Mouse (Mus musculus) gastrocnemius, postnatal 36 days (tissue): ENCODE data around the gene Sema6d. TPM values are rescaled to one million over a fixed set of nuclear protein-coding genes. Genes with fewer than 3 reads are reported as not detected.
"Not testable (repeated sequence)": the region's sequence is repeated elsewhere in the genome, so short reads cannot be mapped to it uniquely, and the experiment has no call there.

Experiments
- DNase-seq, 2 experiments: peaks; one replicate each; pipeline ENCODE4 v3.0.0; 2022
- intact Hi-C: fragments of 180-260 bp; cut with DNase I; formaldehyde crosslinking; loops from one replicate; pipeline ENCODE4 v1.15.1; 2025
- total RNA-seq, 2 experiments: library from RNA; stranded (reverse); gene quantifications; 2 replicates each; pipeline ENCODE4 v1.2.3; 2021

Sema6d gene
- total RNA-seq, 2 experiments from 2014 or later: 3.8 to 6.6 TPM

DNA sequence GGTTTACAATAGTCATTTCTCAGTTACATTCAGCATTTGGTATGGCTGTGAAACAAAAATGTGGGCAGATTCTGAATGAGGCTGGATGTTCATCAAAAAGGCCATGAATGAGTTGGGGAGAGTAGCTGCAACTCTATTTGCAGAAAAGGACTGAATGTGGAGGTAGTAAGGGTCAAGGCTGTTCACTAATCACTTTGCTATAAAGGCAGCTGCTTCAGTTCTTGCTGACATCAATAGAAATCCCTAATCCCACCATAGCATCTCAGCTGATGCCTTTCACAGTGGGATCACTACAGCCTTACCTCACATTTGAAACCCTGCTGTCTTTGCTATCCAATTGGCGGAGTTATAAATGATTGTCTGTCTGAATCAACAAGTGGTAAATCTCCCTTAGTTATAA, 187.7 kb downstream of the Sema6d start:
- intact Hi-C loops: no loop called here
- no peak for DNase-seq

DNA sequence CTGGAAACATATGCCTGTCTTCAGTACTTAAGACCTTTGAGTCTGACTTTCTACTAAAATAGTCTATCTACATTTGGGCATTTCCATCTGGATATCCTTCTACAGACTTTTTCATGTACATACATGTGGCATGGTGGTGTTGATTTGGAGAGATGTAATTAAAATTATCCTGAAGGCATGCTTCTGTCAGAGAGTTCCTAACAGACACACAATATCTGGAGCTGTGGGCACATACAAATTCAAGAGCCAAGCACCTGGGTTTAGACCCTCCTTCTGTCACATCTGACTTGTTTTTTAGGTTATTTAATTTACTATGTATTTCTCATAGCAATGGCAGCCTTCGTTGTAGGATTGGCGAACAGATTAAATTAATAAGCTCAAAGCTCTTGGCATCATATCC, 195.3 kb downstream of the Sema6d start:
- DNase-seq: no peak
- intact Hi-C loops: no loop called here

- no peak for DNase-seq
- intact Hi-C loops: no loop called here
Observed at GRCm38 (mm10) chr2:124289356-124289755, 199.6 kb downstream of the Sema6d start.

GRCm38 (mm10) chr2:124291145-124291544, 201.4 kb downstream of the Sema6d start:
- DNase-seq: no peak
- intact Hi-C loops: no loop called here

- intact Hi-C loops: no loop called here
- DNase-seq: no peak
Observed at GRCm38 (mm10) chr2:124293601-124294000, 203.8 kb downstream of the Sema6d start.

DNA sequence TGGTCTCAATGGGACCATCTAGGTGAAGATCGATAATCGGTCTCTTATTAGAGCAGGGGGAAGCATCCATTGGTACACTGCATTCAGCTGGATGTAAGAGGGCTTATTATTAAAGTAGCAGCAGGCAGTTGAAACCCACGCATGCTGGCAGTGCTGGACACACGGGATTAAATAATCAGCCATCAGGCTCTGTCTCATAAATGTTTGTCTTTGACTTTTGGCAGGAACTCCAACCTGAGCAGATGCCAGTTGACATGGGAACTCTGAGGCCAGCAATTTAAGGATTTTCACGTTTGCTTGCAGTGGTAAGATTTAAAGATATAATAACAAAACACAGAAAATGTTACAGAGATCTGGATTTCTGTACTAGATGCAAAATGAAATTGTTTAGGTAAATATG, 208.6 kb downstream of the Sema6d start:
- intact Hi-C loops: no loop called here

GRCm38 (mm10) chr2:124298872-124299271, 209.1 kb downstream of the Sema6d start:
- peak in 1 of 2 experiments; percentile 5 for DNase-seq
- intact Hi-C loops: no loop called here

More for the DNA sequence above, 208.6 kb downstream of the Sema6d start:
- peak; percentile 14 to 15 for DNase-seq

DNA sequence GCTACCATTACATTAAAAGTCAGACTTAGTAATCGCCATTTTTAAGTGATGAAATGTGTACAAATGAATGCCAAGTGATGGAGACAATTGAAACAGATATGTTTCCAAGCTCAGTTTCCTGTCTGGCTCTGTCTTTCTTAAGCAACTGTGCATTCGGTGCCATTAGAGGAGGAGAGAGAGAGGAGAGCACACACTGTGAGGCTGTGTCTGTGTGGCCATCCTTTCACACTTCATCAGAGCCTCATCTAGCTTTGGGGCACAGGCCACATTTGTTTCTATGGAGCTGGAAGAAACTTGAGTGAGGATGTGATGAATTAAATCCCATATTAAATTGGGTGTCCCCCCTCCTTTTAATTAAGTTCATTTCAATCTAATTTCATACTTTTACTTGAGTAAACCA, 218.8 kb downstream of the Sema6d start:
- intact Hi-C loops: no loop called here
- DNase-seq: no peak

DNA sequence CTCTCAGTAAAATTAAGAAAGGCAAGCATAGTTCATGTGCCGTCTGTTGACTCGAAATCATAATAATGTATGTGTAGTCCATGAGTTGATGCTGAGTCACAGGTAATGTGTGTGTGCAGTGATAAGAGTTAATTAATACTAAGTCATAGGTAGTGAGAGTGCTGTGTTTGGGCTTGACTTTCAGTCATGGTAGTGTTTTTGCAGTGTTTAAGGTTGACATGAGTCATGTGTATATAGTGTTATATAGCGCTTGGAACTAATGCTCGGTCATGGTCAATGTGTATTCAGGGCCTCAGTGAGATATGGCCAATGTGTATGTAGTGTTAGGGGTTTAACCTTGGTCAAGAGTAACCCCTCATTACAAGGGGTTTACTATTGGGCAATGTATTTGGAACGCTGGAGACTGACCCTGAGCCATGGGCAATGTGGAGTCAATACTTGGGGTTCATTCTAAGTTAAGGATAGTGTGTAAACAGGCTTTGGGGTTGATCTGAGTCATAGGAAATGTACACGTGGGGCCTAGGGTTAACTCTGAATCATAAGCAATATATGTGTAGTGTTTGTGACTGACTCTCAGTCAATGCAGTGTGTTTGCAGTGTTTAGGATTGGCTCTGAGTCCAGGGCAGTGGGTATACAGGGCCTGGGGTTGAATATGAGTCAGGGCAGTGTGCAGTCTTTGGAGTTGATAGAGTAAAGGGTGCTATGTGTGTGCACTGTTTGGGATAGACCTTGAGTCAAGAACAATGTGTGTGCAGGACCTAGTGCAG, 219.8 kb downstream of the Sema6d start:
- no peak for DNase-seq
- intact Hi-C loops: no loop called here

GRCm38 (mm10) chr2:124322528-124323215, 232.9 kb downstream of the Sema6d start:
- no peak for DNase-seq

DNA sequence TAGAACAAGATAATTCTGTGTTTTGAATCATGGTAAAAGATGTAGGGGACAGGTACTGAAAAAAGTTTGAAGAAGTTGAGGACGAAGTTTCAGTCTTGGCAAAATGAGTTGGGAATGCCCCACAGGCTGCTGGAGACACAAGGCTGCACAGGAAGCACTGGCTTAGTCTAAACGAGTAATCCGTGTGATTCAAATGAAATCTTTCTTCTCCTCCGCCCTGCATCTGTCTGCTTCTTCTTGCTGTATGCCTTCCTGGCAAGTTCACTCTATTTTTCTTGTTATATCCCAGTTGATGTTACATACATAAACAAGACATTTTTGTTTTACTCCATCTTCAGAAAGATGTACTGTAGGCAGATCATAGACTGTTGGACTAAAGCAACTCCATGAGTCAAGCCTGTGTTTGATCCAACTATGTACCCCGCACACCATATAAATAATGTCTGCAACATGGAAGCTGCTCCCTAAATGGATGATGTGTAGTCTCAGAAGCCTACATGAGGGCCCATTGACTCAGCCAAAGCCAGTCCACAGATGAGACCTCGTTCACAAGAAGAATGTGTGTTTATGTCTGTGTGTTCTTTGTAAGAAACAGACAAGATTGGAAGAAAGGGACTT, 234.4 kb downstream of the Sema6d start:
- intact Hi-C loops: no loop called here
- DNase-seq: no peak

More at GRCm38 (mm10) chr2:124322528-124323215, 232.9 kb downstream of the Sema6d start:
- intact Hi-C loops: no loop called here

DNA sequence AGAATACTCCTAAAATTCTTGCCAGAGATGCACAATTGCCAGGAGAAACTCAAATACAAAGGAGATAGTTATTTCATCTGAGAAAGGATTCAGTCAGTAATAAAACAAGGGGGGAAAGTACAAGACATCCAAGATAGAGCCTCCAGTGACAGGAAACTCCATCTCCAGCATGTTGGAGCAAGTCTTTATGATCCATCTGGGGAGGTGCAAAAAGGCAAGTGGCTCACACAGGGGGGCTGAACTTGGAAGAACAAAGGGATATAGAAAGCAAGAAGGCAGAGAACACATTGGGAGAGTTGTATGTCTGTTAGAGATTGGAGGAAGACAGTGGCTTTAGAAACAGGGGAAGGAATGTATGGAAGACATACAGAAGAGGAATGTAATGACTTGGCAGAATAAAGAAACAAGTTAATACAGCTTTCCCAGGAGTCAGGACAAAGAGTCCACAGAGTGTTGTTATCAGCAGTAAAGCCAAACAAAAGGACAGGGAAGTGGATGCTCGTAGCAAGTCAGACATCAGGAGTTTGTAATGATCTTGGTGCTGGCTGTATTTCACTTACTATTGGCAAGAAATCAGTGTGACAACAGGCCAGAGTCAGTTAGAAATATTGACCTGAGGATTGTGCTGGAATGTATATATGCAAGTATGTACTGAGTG, 239.8 kb downstream of the Sema6d start:
- DNase-seq: no peak
- intact Hi-C loops: no loop called here

- intact Hi-C loops: no loop called here
- DNase-seq: no peak
Observed at GRCm38 (mm10) chr2:124332890-124333289, 243.1 kb downstream of the Sema6d start.

- DNase-seq, intact Hi-C loops: not testable (repeated sequence)
Observed at GRCm38 (mm10) chr2:124334655-124335054, 244.9 kb downstream of the Sema6d start.

GRCm38 (mm10) chr2:124338296-124338695, 248.5 kb downstream of the Sema6d start:
- intact Hi-C loops: no loop called here

GRCm38 (mm10) chr2:124354191-124354590, 264.4 kb downstream of the Sema6d start:
- intact Hi-C loops: no loop called here
- no peak for DNase-seq

More at GRCm38 (mm10) chr2:124338296-124338695, 248.5 kb downstream of the Sema6d start:
- no peak for DNase-seq

GRCm38 (mm10) chr2:124354716-124355115, 264.9 kb downstream of the Sema6d start:
- no peak for DNase-seq
- intact Hi-C loops: no loop called here

- intact Hi-C loops: no loop called here
- DNase-seq: no peak
Observed at GRCm38 (mm10) chr2:124369291-124369690, 279.5 kb downstream of the Sema6d start.

- DNase-seq: peak; percentile 51 to 85
- intact Hi-C loops: no loop called here
Observed at GRCm38 (mm10) chr2:124369991-124370390, 280.2 kb downstream of the Sema6d start.

DNA sequence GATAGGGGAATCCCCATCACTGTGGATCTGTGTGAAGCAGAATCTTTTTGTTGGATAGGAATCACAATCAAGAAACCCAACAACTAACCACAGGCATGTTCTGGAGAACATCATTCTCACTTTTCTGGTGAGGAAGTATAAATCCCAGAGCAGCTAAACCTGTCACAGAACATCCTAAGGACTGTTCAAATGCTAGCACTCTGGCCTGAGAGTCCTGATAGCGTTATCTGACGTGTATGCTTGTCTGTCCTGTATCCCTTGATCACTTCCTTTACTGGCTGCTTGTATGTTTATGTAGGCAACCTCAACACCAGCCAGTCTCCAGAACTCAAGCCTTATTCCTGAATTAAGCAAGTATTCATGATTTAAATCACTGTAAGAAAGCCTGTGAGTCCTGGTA, 281.6 kb downstream of the Sema6d start:
- DNase-seq: no peak
- intact Hi-C loops: no loop called here

DNA sequence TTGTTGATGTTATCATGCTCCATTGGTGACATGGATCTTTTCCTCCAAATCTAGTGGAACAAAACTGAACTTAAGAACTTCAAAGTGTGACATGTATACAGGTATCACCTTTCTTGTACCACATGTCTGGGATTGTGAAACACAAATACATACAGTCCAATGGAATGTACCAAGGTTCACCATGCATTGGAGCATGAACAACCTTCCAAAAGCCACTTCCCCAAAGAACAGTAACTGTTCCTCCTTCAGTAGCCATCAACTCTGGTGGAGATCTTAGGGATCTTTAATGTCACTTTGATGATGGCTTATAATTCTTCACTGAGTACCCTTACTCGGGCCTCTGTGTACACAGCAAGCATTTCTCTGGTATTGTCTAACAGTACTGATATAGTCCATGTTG, 295.3 kb downstream of the Sema6d start:
- intact Hi-C loops: no loop called here
- DNase-seq: no peak
